Mouse (Mus musculus) liver, postnatal 0 days (tissue): ENCODE results near the gene Dydc1. TPM values are rescaled to one million over a fixed set of nuclear protein-coding genes. Genes with fewer than 3 reads are reported as not detected.

Source experiments
- ATAC-seq: fragments of 200-750 bp; cut with Nextera tagmentation; 2 replicates; pipeline ENCODE4 v1.8.0; 2017; ENCODE audit warnings: mild to moderate bottlenecking, moderate library complexity
- DNase-seq: peaks from one replicate; pipeline ENCODE4 v3.0.0-alpha.2; 2016
- H3K27ac ChIP-seq: fragments of 300-500 bp; sonication (generic); 2 replicates; pipeline ENCODE4 v1.5.1; 2014; ENCODE audit warnings: antibody characterized with exemption, moderate library complexity, mild to moderate bottlenecking, low read depth
- H3K27me3 ChIP-seq: fragments of 300-500 bp; sonication (generic); 2 replicates; pipeline ENCODE4 v1.6.1; 2014; ENCODE audit warnings: low read length, control low read depth, mixed read lengths; ENCODE audit not compliant: insufficient read depth
- H3K36me3 ChIP-seq: fragments of 300-500 bp; sonication (generic); replicated peaks from 2 replicates; pipeline ENCODE4 v1.6.1; 2014; ENCODE audit warnings: mild to moderate bottlenecking, control low read depth, low read length, moderate library complexity, mixed read lengths; ENCODE audit not compliant: insufficient read depth
- H3K4me1 ChIP-seq: fragments of 300-500 bp; sonication (generic); 2 replicates; pipeline ENCODE4 v1.6.1; 2014; ENCODE audit warnings: antibody characterized with exemption, mild to moderate bottlenecking, control low read depth; ENCODE audit not compliant: insufficient read depth
- H3K4me2 ChIP-seq: fragments of 300-500 bp; sonication (generic); 2 replicates; pipeline ENCODE4 v1.6.1; 2014; ENCODE audit warnings: low read depth, mild to moderate bottlenecking, low read length, moderate library complexity, mixed read lengths
- H3K4me3 ChIP-seq: fragments of 300-500 bp; sonication (generic); 2 replicates; pipeline ENCODE4 v1.5.1; 2014; ENCODE audit warnings: low read depth, low read length
- H3K9ac ChIP-seq: fragments of 300-500 bp; sonication (generic); replicated peaks from 2 replicates; pipeline ENCODE4 v1.6.1; 2014; ENCODE audit warnings: mild to moderate bottlenecking, moderate library complexity
- H3K9me3 ChIP-seq: fragments of 300-500 bp; sonication (generic); 2 replicates; pipeline ENCODE4 v1.6.1; 2016; ENCODE audit warnings: mild to moderate bottlenecking, control low read depth, low read length, mixed read lengths
- CTCF ChIP-seq: sonication (generic); IDR thresholded peaks from 2 replicates; pipeline ENCODE4 v1.5.1; 2016; ENCODE audit warnings: antibody characterized with exemption, low read depth
- EP300 ChIP-seq: IDR thresholded peaks from 2 replicates; pipeline ENCODE4 v1.6.1; 2016; ENCODE audit warnings: antibody characterized with exemption, low read depth, mild to moderate bottlenecking
- WGBS: fragments of 180-500 bp; shearing (Covaris S2); extraction: QIAGEN DNeasy Blood & Tissue Kit; methylation state at CpG from one replicate; pipeline ENCODE4 v1.1.7; 2014; ENCODE audit not compliant: insufficient replicate concordance; 5-methylcytosine and 5-hydroxymethylcytosine counted together
- polyA plus RNA-seq: library from polyadenylated mRNA; unstranded; fragments of >200 nt; fragmentation: Nextera tagmentation; extraction: Ambion mirVana; gene quantifications from 2 replicates; pipeline ENCODE4 v1.2.1, GENCODE M21; 2015

Gene Dydc1
- polyA plus RNA-seq, 1 experiment from 2014 or later: not detected

- no peak overlapping the region for H3K27ac ChIP-seq
- DNase-seq: peak; percentile 44
- H3K9ac ChIP-seq: no peak overlapping the region
- no peaks in the 10 kb centered on the region for H3K4me1 ChIP-seq
- no peaks in the 10 kb centered on the region for H3K9me3 ChIP-seq
- no peaks in the 10 kb centered on the region for H3K36me3 ChIP-seq
- ATAC-seq: peak; percentile 43; the same call in 1 of the 2 replicates
- no peak overlapping the region for H3K4me2 ChIP-seq
- H3K27me3 ChIP-seq: no peaks in the 10 kb centered on the region
- no peak for TF ChIP-seq EP300
- TF ChIP-seq CTCF: peak; percentile 72
- 41% methylated on average over 8 of the region's 8 CpGs for whole genome bisulfite sequencing
- H3K4me3 ChIP-seq: no peak overlapping the region
These were observed 18.1 kb downstream of the Dydc1 start for GRCm38 (mm10) chr14:41090777-41091176.

- no peak for DNase-seq
- no peaks in the 10 kb centered on the region for H3K27me3 ChIP-seq
- peak; percentile 76 for TF ChIP-seq CTCF
- TF ChIP-seq EP300: no peak
These were observed 21.4 kb downstream of the Dydc1 start for GRCm38 (mm10) chr14:41094114-41094513.

GRCm38 (mm10) chr14:41096296-41096860, 23.7 kb downstream of the Dydc1 start:
- DNase-seq (no peak), ATAC-seq (peak; percentile 68)
- H3K9me3 ChIP-seq: no peaks in the 10 kb centered on the region
- no peak overlapping the region for H3K9ac ChIP-seq
- peak overlapping the region; percentile 89 for H3K27ac ChIP-seq
- H3K4me3 ChIP-seq: no peak overlapping the region
- no peak overlapping the region for H3K4me2 ChIP-seq
- no peak for TF ChIP-seq CTCF
- peak; percentile 86 for TF ChIP-seq EP300
- H3K36me3 ChIP-seq: no peaks in the 10 kb centered on the region
- no peaks in the 10 kb centered on the region for H3K27me3 ChIP-seq
- no peaks in the 10 kb centered on the region for H3K4me1 ChIP-seq
- WGBS: 60% methylated on average over 3 of the region's 3 CpGs

More at GRCm38 (mm10) chr14:41094114-41094513, 21.4 kb downstream of the Dydc1 start:
- H3K4me2 ChIP-seq: no peak overlapping the region
- no peak overlapping the region for H3K27ac ChIP-seq
- H3K9me3 ChIP-seq: no peaks in the 10 kb centered on the region
- H3K9ac ChIP-seq: no peak overlapping the region
- 40% methylated on average over 1 of the region's 1 CpGs for WGBS
- no peaks in the 10 kb centered on the region for H3K36me3 ChIP-seq
- ATAC-seq: no peak
- H3K4me1 ChIP-seq: no peaks in the 10 kb centered on the region
- no peak overlapping the region for H3K4me3 ChIP-seq

- no peak overlapping the region for H3K9ac ChIP-seq
- no peak for TF ChIP-seq EP300
- TF ChIP-seq CTCF: no peak
- ATAC-seq: no peak
- 80% methylated on average over 1 of the region's 1 CpGs for WGBS
- no peaks in the 10 kb centered on the region for H3K4me1 ChIP-seq
- DNase-seq: no peak
- H3K27me3 ChIP-seq: no peaks in the 10 kb centered on the region
- H3K27ac ChIP-seq: peak overlapping the region; percentile 95
- no peaks in the 10 kb centered on the region for H3K9me3 ChIP-seq
- no peak overlapping the region for H3K4me2 ChIP-seq
- H3K36me3 ChIP-seq: no peaks in the 10 kb centered on the region
- H3K4me3 ChIP-seq: no peak overlapping the region
These were observed 26.0 kb downstream of the Dydc1 start for GRCm38 (mm10) chr14:41098726-41099125.

- ATAC-seq (peak; percentile 53), DNase-seq (no peak)
- no peaks in the 10 kb centered on the region for H3K27me3 ChIP-seq
- TF ChIP-seq CTCF (no peak), EP300 (peak; percentile 82)
- peak overlapping the region; percentile 95 for H3K27ac ChIP-seq
- no peaks in the 10 kb centered on the region for H3K4me1 ChIP-seq
- no peak overlapping the region for H3K4me3 ChIP-seq
- no peak overlapping the region for H3K4me2 ChIP-seq
- H3K9ac ChIP-seq: no peak overlapping the region
- H3K9me3 ChIP-seq: no peaks in the 10 kb centered on the region
- H3K36me3 ChIP-seq: no peaks in the 10 kb centered on the region
- 55% methylated on average over 3 of the region's 3 CpGs for WGBS
These were observed 28.0 kb downstream of the Dydc1 start for GRCm38 (mm10) chr14:41100712-41101111.

DNA sequence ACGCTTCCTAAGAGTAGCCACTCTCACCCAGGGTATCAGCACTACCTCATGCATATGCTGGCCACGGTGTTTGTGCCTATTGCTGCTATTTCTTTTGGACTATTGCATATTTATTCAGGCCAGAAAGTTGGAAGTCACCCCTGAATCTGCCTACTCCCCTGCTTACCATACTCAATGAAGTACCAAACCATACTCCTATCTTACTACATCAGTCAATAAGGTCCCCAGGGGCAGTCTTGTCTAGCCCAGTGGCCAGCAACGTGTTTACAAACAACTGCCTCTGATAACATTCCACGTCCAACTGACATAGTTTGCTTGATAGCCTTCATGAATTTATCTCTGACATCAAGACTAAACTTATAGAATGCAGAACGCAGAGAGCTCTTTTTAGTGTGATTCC, 28.5 kb downstream of the Dydc1 start:
- H3K4me1 ChIP-seq: no peaks in the 10 kb centered on the region
- TF ChIP-seq CTCF (no peak), EP300 (no peak)
- H3K9ac ChIP-seq: no peak overlapping the region
- WGBS: 63% methylated on average over 5 of the region's 5 CpGs
- peak overlapping the region; percentile 94 for H3K27ac ChIP-seq
- H3K4me3 ChIP-seq: no peak overlapping the region
- H3K9me3 ChIP-seq: no peaks in the 10 kb centered on the region
- no peaks in the 10 kb centered on the region for H3K27me3 ChIP-seq
- no peak for DNase-seq
- no peak overlapping the region for H3K4me2 ChIP-seq
- no peak for ATAC-seq
- no peaks in the 10 kb centered on the region for H3K36me3 ChIP-seq
